Mouse (Mus musculus): Measurements from ENCODE around the gene Abca7. TPM values are rescaled to one million over a fixed set of nuclear protein-coding genes. Genes with fewer than 3 reads are reported as not detected.
"Not testable (repeated sequence)": the region's sequence is repeated elsewhere in the genome, so short reads cannot be mapped to it uniquely, and the experiment has no call there.

Abca7 gene
- total RNA-seq, 2 experiments from 2014 or later, result 10.3 to 13.0 TPM

- intact Hi-C loops (cut with DNase I), result loop anchor here (5.0 kb wide), 1 partner anchor 58 kb away; no protein-coding TSS in a partner anchor
Measured at GRCm38 (mm10) chr10:80053831-80054815, 57.8 kb downstream of the Abca7 start.

GRCm38 (mm10) chr10:80054911-80055310 lies 58.6 kb downstream of the Abca7 start:
- DNase-seq (ENCODE audit: low spot score in 2 of 2), result not testable (repeated sequence)
- intact Hi-C loops (cut with DNase I), result loop anchor here (5.0 kb wide), 1 partner anchor 57 kb away; no protein-coding TSS in a partner anchor

More at GRCm38 (mm10) chr10:80053831-80054815, 57.8 kb downstream of the Abca7 start:
- peak; percentile 36 to 67 for DNase-seq (ENCODE audit: low spot score in 2 of 2)

- DNase-seq (ENCODE audit: low spot score in 2 of 2), result no peak
- intact Hi-C loops (cut with DNase I), result no loop called here
Measured at GRCm38 (mm10) chr10:80055364-80055763, 59.1 kb downstream of the Abca7 start.

GRCm38 (mm10) chr10:80055891-80056290 lies 59.6 kb downstream of the Abca7 start:
- intact Hi-C loops (cut with DNase I), result no loop called here
- no peak for DNase-seq (ENCODE audit: low spot score in 2 of 2)

GRCm38 (mm10) chr10:80056506-80056905 lies 60.2 kb downstream of the Abca7 start:
- DNase-seq (ENCODE audit: low spot score in 2 of 2), result no peak
- intact Hi-C loops (cut with DNase I), result no loop called here

- intact Hi-C loops (cut with DNase I), result no loop called here
- no peak for DNase-seq (ENCODE audit: low spot score in 2 of 2)
Measured at GRCm38 (mm10) chr10:80056976-80057682, 60.8 kb downstream of the Abca7 start.

- intact Hi-C loops (cut with DNase I), result no loop called here
Measured at GRCm38 (mm10) chr10:80057683-80058326, 61.5 kb downstream of the Abca7 start.

GRCm38 (mm10) chr10:80063104-80063503 lies 66.8 kb downstream of the Abca7 start:
- intact Hi-C loops (cut with DNase I), result no loop called here
- DNase-seq (ENCODE audit: low spot score in 2 of 2), result peak in 1 of 2 experiments; percentile 29

More at GRCm38 (mm10) chr10:80057683-80058326, 61.5 kb downstream of the Abca7 start:
- peak; percentile 31 to 32 for DNase-seq (ENCODE audit: low spot score in 2 of 2)

- intact Hi-C loops (cut with DNase I), result no loop called here
- no peak for DNase-seq (ENCODE audit: low spot score in 2 of 2)
Measured at GRCm38 (mm10) chr10:80063877-80064650, 67.8 kb downstream of the Abca7 start.

Other genes with a start within 250 kb of the Abca7 start
- 10 to 100 TPM; 44.9 to 49.7 TPM for gene Polrmt, start 249.9 kb upstream of the Abca7 start, total RNA-seq (2021)
- gene Fgf22, start 241.4 kb upstream of the Abca7 start, total RNA-seq (2021), result 1 to 10 TPM; 4.0 to 4.7 TPM
- 100 to 1,000 TPM in 1 of 2 experiments, 10 to 100 TPM in 1; 92.7 to 104 TPM for gene Rnf126, start 229.5 kb upstream of the Abca7 start, total RNA-seq (2021)
- 1 to 10 TPM; 2.8 to 3.6 TPM for gene Fstl3, start 219.2 kb upstream of the Abca7 start, total RNA-seq (2021)
- gene Prss57, start 205.5 kb upstream of the Abca7 start, total RNA-seq (2021), result under 1 TPM; 0.74 to 0.79 TPM
- 100 to 1,000 TPM; 321 to 357 TPM for gene Palm, start 202.9 kb upstream of the Abca7 start, total RNA-seq (2021)
- 1 to 10 TPM in 1 of 2 experiments, not detected in 1; 1.7 TPM for gene Misp, start 175.5 kb upstream of the Abca7 start, total RNA-seq (2021)
- gene Ptbp1, start 142.1 kb upstream of the Abca7 start, total RNA-seq (2021), result 10 to 100 TPM; 40.2 to 51.9 TPM
- 1 to 10 TPM; 2.2 to 2.4 TPM for gene Prtn3, start 122.0 kb upstream of the Abca7 start, total RNA-seq (2021)
- 10 to 100 TPM; 50.4 to 57.1 TPM for gene Plppr3, start 121.9 kb upstream of the Abca7 start, total RNA-seq (2021)
- not detected for gene Elane, start 110.2 kb upstream of the Abca7 start, total RNA-seq (2021)
- gene Cfd, start 105.6 kb upstream of the Abca7 start, total RNA-seq (2021), result not detected
- gene Med16, start 87.6 kb upstream of the Abca7 start, total RNA-seq (2021), result 10 to 100 TPM; 53.2 to 60.6 TPM
- gene Gm26602, start 85.6 kb upstream of the Abca7 start, total RNA-seq (2021), result not detected
- gene Kiss1r, start 79.5 kb upstream of the Abca7 start, total RNA-seq (2021), result 1 to 10 TPM; 6.7 to 8.2 TPM
- gene R3hdm4, start 75.3 kb upstream of the Abca7 start, total RNA-seq (2021), result 100 to 1,000 TPM; 349 to 368 TPM
- 1 to 10 TPM; 6.3 to 6.5 TPM for gene Arid3a, start 69.5 kb upstream of the Abca7 start, total RNA-seq (2021)
- 10 to 100 TPM; 44.2 to 46.3 TPM for gene Wdr18, start 36.3 kb upstream of the Abca7 start, total RNA-seq (2021)
- under 1 TPM in 1 of 2 experiments, not detected in 1; 0.10 TPM for gene Grin3b, start 25.8 kb upstream of the Abca7 start, total RNA-seq (2021)
- gene Tmem259, start 12.2 kb upstream of the Abca7 start, total RNA-seq (2021), result 100 to 1,000 TPM; 122 TPM
- gene Cnn2, start 7.9 kb upstream of the Abca7 start, total RNA-seq (2021), result 1 to 10 TPM; 4.7 to 7.6 TPM
- 1 to 10 TPM; 3.3 to 5.3 TPM for gene Arhgap45, start 20.2 kb downstream of the Abca7 start, total RNA-seq (2021)
- gene Polr2e, start 43.3 kb downstream of the Abca7 start, total RNA-seq (2021), result 10 to 100 TPM; 69.2 to 83.6 TPM
- gene Gpx4, start 50.7 kb downstream of the Abca7 start, total RNA-seq (2021), result 100 to 1,000 TPM; 468 to 559 TPM
- gene Sbno2, start 109.1 kb downstream of the Abca7 start, total RNA-seq (2021), result 10 to 100 TPM; 14.5 to 25.5 TPM
- 100 to 1,000 TPM in 1 of 2 experiments, 10 to 100 TPM in 1; 94.4 to 100 TPM for gene Stk11, start 119.3 kb downstream of the Abca7 start, total RNA-seq (2021)
- 100 to 1,000 TPM; 334 to 384 TPM for gene Atp5d, start 142.1 kb downstream of the Abca7 start, total RNA-seq (2021)
- 100 to 1,000 TPM; 431 to 463 TPM for gene Cbarp, start 144.3 kb downstream of the Abca7 start, total RNA-seq (2021)
- gene Midn, start 151.8 kb downstream of the Abca7 start, total RNA-seq (2021), result 10 to 100 TPM; 76.2 to 78.8 TPM
- 10 to 100 TPM; 94.7 to 96.7 TPM for gene Cirbp, start 169.5 kb downstream of the Abca7 start, total RNA-seq (2021)
- gene 1600002K03Rik, start 176.4 kb downstream of the Abca7 start, total RNA-seq (2021), result 1 to 10 TPM; 7.5 to 7.6 TPM
- 1 to 10 TPM; 8.9 to 9.0 TPM for gene Efna2, start 183.0 kb downstream of the Abca7 start, total RNA-seq (2021)
- gene Mum1, start 229.9 kb downstream of the Abca7 start, total RNA-seq (2021), result 10 to 100 TPM; 35.9 to 43.8 TPM